Mouse (Mus musculus) E14TG2a.4 (cell line): ENCODE results near the gene Clec9a.

Experiments used
- H3K27me3 ChIP-seq: 2 replicates; pipeline ENCODE4 v1.6.1; 2014; ENCODE audit warnings: low read length, control low read depth; ENCODE audit not compliant: insufficient read depth
- H3K36me3 ChIP-seq: 2 replicates; pipeline ENCODE4 v1.6.1; 2014; ENCODE audit warnings: low read length, control low read depth; ENCODE audit not compliant: insufficient read depth
- H3K4me1 ChIP-seq: replicated peaks from 2 replicates; pipeline ENCODE4 v1.6.1; 2014; ENCODE audit warnings: low read depth, low read length, control low read depth
- H3K4me3 ChIP-seq: replicated peaks from 2 replicates; pipeline ENCODE4 v1.5.1; 2014; ENCODE audit warnings: mild to moderate bottlenecking, low read length
- H3K9me3 ChIP-seq: 2 replicates; pipeline ENCODE4 v1.6.1; 2014; ENCODE audit warnings: low read length, control low read depth
- CTCF ChIP-seq: conservative IDR thresholded peaks from 2 replicates; pipeline ENCODE4 v1.5.1; 2014; ENCODE audit warnings: low read length
- NANOG ChIP-seq: IDR thresholded peaks from 2 replicates; pipeline ENCODE4 v1.6.1; 2014; ENCODE audit warnings: borderline replicate concordance, low read length, mixed read lengths
- POU5F1 ChIP-seq: IDR thresholded peaks from 2 replicates; pipeline ENCODE4 v1.6.1; 2014; ENCODE audit warnings: low read length, borderline replicate concordance

Gene Clec9a

DNA sequence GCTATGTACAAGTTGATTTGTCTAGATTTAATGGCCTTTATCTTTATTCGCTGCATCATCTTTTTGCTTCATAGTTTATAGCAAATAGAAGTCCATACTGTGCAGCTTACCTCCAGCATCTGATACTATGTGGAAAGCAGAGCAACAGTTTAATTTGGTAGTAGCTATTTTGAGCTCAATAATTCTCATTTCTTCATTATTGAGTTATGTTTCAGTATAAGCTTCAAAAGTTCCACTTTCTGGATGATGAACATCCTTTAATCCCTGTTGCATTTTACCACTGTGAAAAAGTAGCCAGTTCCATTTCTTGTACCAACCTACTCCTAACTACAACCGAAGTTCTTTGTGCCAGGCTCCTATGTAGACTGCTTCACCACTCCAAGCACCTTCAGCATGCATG is at the start of gene Clec9a:
Gene Clec9a, plus strand, starts transcription at position 301 of the 400 bp plus-strand sequence.
- Histone ChIP-seq H3K4me3 (no peak within 1 kb of the TSS), H3K4me1 (no peaks in the 10 kb centered on the region), H3K36me3 (no peaks in the 10 kb centered on the region), H3K9me3 (no peaks in the 10 kb centered on the region), H3K27me3 (no peaks in the 10 kb centered on the region)
- no peak for TF ChIP-seq POU5F1
- TF ChIP-seq NANOG: no peak
- no peak for TF ChIP-seq CTCF

DNA sequence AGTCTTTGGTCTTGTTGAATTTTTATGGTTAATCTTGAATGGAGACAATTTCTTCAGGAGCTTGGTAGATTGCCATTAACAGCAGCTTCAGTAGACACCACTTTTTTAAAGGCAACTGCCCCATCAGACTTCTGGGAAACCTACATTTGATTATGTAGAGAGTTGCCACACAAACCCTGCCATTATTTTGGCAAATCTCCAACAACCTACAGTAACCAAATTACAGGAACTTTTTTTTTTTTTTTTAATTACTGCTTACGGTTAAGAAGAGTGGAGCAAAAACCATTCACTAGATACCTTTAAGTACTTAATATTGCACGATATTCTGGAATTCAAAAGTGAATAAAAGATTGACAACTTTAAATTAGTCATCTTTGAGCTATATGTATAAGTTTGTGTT is 49.1 kb upstream of the Clec9a start:
- no peaks in the 10 kb centered on the region for H3K36me3 ChIP-seq
- no peak for TF ChIP-seq CTCF
- H3K4me1 ChIP-seq: peaks cover 14% of the 10 kb centered on the region
- H3K4me3 ChIP-seq: no peak overlapping the region
- no peaks in the 10 kb centered on the region for H3K27me3 ChIP-seq
- H3K9me3 ChIP-seq: no peaks in the 10 kb centered on the region

DNA sequence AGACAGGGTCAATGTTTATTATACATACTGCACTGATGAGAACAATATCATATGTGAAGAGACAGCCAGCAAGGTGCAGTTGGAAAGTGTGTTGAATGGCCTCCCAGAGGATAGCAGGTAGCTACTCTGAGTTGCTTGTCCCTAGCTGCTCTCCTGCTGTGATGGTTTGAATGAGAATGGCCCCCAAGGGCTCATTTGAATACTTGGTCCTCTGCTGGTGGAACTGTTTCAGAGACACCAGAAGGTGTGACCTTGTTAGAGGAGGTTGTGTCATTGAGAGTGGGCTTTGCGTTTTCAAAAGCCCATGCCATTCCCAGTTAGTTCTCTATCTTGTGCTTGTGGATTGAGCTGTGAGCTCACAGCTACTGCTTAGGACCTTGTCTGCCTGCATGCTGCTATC is 44.7 kb upstream of the Clec9a start:
- Histone ChIP-seq H3K36me3 (no peaks in the 10 kb centered on the region), H3K9me3 (no peaks in the 10 kb centered on the region), H3K4me1 (peaks cover 17% of the 10 kb centered on the region), H3K27me3 (no peaks in the 10 kb centered on the region), H3K4me3 (no peak overlapping the region)
- TF ChIP-seq POU5F1: peak; percentile 73
- peak; percentile 71; the same call in 1 of the 2 replicates for TF ChIP-seq NANOG
- no peak for TF ChIP-seq CTCF

DNA sequence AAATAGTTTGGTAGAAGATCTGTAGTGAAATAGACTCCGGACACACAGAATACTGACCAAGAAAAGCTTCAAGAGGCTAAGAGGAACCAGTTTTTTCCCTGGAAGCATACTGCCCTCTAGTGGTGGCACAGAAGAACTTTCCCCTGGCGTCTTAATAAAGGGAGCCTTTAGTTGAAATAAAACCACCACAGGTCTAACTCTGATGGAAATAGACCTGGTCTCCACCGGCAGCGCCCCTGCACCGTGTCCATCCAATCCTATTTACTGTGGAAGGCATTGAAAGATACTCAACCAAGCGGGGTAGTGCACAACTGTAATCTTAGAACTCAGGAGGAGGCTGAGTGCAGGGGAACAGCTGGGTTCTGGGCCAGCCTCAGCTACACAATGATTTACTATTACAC is 42.7 kb upstream of the Clec9a start:
- Histone ChIP-seq H3K4me3 (no peak overlapping the region), H3K27me3 (no peaks in the 10 kb centered on the region), H3K36me3 (no peaks in the 10 kb centered on the region), H3K9me3 (no peaks in the 10 kb centered on the region), H3K4me1 (peaks cover 17% of the 10 kb centered on the region)
- TF ChIP-seq NANOG (no peak), CTCF (peak; percentile 93), POU5F1 (no peak)

DNA sequence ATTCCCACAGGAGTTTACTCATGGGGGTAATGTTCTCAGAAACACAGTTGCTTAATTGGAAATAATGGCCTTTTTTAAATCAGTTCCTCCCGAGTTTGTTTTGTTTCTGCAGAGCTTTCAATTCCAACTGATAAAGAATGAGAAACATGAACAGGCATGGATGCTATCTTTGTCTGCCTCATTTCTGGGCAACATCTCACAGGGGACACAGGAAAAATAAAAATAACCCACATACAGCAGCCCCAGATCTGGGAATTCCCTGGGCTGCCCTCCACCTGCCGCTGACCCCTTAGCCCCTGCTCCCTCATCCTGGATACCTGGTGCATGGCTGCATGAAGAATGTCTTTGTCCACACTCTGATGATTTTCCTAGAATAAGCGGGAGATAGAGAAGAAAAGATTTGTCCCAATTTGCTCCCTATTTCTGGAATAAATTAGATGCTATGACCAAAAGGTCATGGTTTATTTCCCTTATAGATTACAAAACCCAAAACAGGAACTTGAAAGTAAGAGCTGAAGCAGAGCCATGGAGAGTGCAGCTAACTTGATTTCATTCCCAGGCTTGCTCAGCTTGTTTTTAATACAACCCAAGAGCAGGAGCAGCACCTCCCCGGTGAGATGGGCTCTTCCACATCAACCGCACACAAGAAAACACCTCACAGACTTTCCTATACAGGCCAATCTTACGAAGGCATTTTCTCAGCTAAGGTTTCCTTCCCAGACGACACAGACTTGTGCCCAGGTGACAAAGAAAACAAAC is 39.1 kb upstream of the Clec9a start:
- TF ChIP-seq CTCF (no peak), POU5F1 (no peak), NANOG (no peak)
- Histone ChIP-seq H3K4me1 (peaks cover 2% of the 10 kb centered on the region; the same call in 1 of the 2 replicates), H3K36me3 (no peaks in the 10 kb centered on the region), H3K27me3 (no peaks in the 10 kb centered on the region), H3K9me3 (no peaks in the 10 kb centered on the region), H3K4me3 (no peak overlapping the region)

DNA sequence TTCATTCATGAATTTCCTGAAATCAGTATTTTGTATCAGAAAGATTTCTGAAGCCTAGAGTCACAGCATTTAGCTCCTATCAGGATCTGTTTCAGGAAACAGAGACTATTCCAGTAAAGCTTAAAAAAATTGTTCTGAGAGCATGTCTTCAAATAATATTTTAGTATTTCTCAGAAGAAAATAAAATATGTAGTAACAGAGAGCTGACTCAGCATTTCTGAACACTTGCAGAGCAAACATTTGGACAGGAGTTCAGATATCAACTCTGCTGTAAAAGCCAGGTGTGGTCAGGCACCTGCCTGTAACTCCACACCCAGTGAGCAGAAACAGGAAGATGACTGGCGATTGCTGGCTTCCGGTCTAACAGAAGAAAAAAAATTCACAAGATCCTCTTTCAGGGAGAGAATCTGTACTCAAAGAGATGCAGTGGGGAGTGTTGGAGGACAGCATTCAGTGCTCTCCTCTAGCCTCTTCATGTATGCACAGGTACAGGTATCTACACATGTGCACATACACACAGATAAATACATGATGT is 33.7 kb upstream of the Clec9a start:
- Histone ChIP-seq H3K27me3 (no peaks in the 10 kb centered on the region), H3K36me3 (no peaks in the 10 kb centered on the region), H3K4me3 (no peak overlapping the region), H3K9me3 (peaks cover 7% of the 10 kb centered on the region), H3K4me1 (no peaks in the 10 kb centered on the region)
- TF ChIP-seq POU5F1 (no peak), NANOG (no peak), CTCF (no peak)

DNA sequence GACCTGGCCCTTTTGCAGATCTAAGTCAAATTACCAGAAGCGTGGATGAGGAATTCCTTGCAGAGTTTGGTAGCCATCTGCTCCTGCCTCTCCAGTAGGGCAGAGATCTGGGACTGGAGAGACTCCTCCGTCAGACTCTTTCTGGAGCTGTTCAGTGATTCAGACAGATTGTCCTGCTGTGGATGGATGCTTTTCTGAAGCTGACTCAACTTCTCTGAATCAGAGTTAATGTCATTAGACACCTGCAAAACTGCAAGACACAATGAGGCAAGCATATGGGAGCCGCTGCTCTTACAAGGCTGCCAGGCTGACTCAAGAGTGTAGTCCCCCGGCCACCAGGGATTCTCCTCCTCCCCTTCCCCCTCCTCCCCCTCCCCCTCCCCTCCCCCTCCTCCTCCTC is 28.2 kb upstream of the Clec9a start:
- peaks cover 7% of the 10 kb centered on the region for H3K9me3 ChIP-seq
- 0 out of 2 replicates have a peak, but pooled peaks cover 3% of the 10 kb centered on the region for H3K4me1 ChIP-seq
- no peaks in the 10 kb centered on the region for H3K36me3 ChIP-seq
- H3K27me3 ChIP-seq: no peaks in the 10 kb centered on the region
- TF ChIP-seq NANOG (no peak), POU5F1 (no peak), CTCF (no peak)
- H3K4me3 ChIP-seq: no peak overlapping the region

DNA sequence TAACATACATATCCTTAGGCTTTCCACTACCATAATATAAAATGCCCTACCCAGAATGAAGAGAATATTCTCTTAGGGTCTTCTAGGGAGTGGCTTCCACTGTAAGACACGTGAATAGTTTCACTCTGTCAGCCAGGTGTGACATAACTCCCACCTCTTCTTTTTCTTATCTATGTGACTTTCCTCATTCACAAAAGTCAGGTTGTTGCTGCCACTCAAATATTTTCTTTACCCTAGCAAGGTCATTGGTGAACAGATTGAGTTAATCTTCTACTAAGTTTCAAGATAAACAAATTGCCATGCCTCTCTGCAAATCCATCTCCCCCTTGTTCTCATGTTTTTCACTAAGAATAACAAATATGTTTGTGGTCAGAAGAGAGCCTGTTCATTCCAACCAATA is 26.9 kb upstream of the Clec9a start:
- Histone ChIP-seq H3K36me3 (no peaks in the 10 kb centered on the region), H3K9me3 (peaks cover 3% of the 10 kb centered on the region; the same call in 1 of the 2 replicates), H3K4me3 (no peak overlapping the region), H3K4me1 (0 out of 2 replicates have a peak, but pooled peaks cover 3% of the 10 kb centered on the region), H3K27me3 (no peaks in the 10 kb centered on the region)
- TF ChIP-seq NANOG: no peak
- no peak for TF ChIP-seq CTCF
- no peak for TF ChIP-seq POU5F1

DNA sequence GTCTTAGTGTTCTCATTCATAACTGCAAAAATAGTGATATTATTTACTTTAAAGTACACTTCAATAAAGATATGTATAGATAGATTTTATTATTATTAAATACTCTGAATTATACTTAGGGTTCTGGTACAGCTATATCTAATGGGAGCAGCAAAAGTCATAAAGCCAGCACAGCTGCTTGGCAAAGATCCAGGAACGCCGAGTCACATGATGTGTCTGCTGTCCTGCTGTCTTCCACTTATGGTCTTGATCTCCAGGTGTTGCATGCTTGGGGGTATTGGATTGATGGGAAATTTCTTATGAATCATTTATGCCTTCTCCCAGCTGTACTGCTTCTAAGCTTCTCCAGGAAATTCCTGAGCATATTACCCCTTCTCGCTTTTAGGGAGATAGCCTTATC is 25.2 kb upstream of the Clec9a start:
- Histone ChIP-seq H3K9me3 (no peaks in the 10 kb centered on the region), H3K4me3 (no peak overlapping the region), H3K4me1 (0 out of 2 replicates have a peak, but pooled peaks cover 3% of the 10 kb centered on the region), H3K36me3 (no peaks in the 10 kb centered on the region), H3K27me3 (no peaks in the 10 kb centered on the region)
- TF ChIP-seq CTCF (no peak), NANOG (no peak), POU5F1 (no peak)
